Mouse (Mus musculus) small intestine, adult 2 months (tissue): Measurements from ENCODE around the gene Kif16b. TPM values are rescaled to one million over a fixed set of nuclear protein-coding genes. Genes with fewer than 3 reads are reported as not detected.

Source experiments
- H3K27ac ChIP-seq: fragments of 200-500 bp; 2 replicates; pipeline ENCODE4 v1.5.1; 2012; ENCODE audit warnings: low read depth, low read length, control low read depth, inconsistent platforms; ENCODE audit not compliant: insufficient read depth
- H3K27me3 ChIP-seq: fragments of 200-500 bp; 2 replicates; pipeline ENCODE4 v1.6.1; 2012; ENCODE audit warnings: mild to moderate bottlenecking, moderate library complexity, low read length, inconsistent platforms; ENCODE audit not compliant: control insufficient read depth, insufficient read depth
- H3K36me3 ChIP-seq: fragments of 200-500 bp; 2 replicates; pipeline ENCODE4 v1.6.1; 2012; ENCODE audit warnings: mild to moderate bottlenecking, low read length, control low read depth, inconsistent platforms; ENCODE audit not compliant: control insufficient read depth, insufficient read depth
- H3K4me1 ChIP-seq: fragments of 200-500 bp; 2 replicates; pipeline ENCODE4 v1.6.1; 2012; ENCODE audit warnings: low read length, inconsistent platforms, mixed read lengths; ENCODE audit not compliant: control insufficient read depth, insufficient read depth, insufficient read length
- H3K4me3 ChIP-seq: fragments of 200-500 bp; 2 replicates; pipeline ENCODE4 v1.5.1; 2012; ENCODE audit warnings: low read depth, mild to moderate bottlenecking, control low read depth, inconsistent platforms, low read length, moderate library complexity
- CTCF ChIP-seq: fragments of 200-500 bp; IDR thresholded peaks from 2 replicates; pipeline ENCODE4 v1.5.1; 2012; ENCODE audit warnings: low read depth, mild to moderate bottlenecking, control low read depth, inconsistent platforms, low read length, moderate library complexity, mixed read lengths; ENCODE audit not compliant: insufficient replicate concordance, insufficient read length; ENCODE audit errors: extremely low read depth
- POLR2A ChIP-seq: fragments of 200-500 bp; IDR thresholded peaks from 2 replicates; pipeline ENCODE4 v1.6.1; 2012; ENCODE audit warnings: low read depth, mild to moderate bottlenecking, control low read depth, inconsistent platforms, low read length, moderate library complexity
- WGBS: fragments of 180-500 bp; shearing (Covaris S2); methylation state at CpG from one replicate; pipeline ENCODE4 v1.1.7; 2018; 5-methylcytosine and 5-hydroxymethylcytosine counted together
- polyA plus RNA-seq: library from polyadenylated mRNA; depleted of rRNA; stranded (reverse); fragments of >200 nt; gene quantifications from 2 replicates; pipeline ENCODE4 v1.2.3, GENCODE M21; 2012

The Kif16b gene
- polyA plus RNA-seq, 1 experiment: 12.5 TPM

DNA sequence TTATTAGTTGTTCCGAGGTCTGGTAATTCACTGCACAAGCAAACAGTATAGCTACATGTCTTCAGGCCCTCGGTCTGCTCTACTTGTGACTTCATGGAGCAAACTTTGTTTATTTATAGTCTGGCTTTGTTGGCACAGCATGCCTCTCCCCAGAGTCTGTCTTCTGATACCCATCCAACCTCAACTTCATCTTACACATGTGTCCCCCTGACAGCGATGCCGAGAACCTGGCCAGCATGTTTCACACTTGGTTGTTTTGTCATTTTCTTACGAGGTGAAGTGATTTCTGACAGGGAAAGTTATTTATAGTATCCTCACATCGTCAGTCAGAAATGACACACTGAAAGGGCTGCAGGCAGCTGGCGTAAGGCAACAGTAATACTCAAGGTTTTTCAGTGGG is 249.7 kb downstream of the Kif16b start:
- Histone ChIP-seq H3K36me3 (no peaks in the 10 kb centered on the region), H3K4me3 (no peak overlapping the region)
- WGBS: 80% methylated on average over 7 of the region's 7 CpGs

DNA sequence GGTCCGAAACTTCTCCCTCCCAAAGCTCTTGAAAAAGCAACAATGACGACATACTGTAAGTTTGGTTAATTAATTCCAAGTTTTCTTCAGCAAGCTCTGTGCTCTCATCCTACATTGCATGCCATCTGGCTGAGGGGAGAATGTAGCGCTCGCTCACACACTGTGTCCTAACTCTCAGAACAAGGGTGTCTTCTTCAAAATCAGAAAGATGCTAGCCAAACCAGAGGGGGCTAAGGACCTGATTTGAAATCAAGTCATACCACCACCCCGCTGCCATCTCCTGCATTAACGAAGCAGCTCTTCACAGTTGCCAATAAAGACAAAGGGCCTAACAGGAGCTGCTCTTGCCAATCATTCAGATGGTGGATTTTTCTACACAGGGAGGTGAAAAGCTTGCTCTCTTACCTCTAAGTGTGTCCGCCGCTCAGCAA is 253.3 kb downstream of the Kif16b start:
- Histone ChIP-seq H3K27me3 (no peaks in the 10 kb centered on the region), H3K4me3 (no peak overlapping the region), H3K27ac (no peak overlapping the region), H3K4me1 (no peaks in the 10 kb centered on the region), H3K36me3 (no peaks in the 10 kb centered on the region)
- WGBS: 94% methylated on average over 8 of the region's 8 CpGs
- TF ChIP-seq CTCF (no peak), POLR2A (no peak)

More for the DNA sequence above, 249.7 kb downstream of the Kif16b start:
- TF ChIP-seq POLR2A (no peak), CTCF (no peak)
- H3K27me3 ChIP-seq: no peaks in the 10 kb centered on the region
- H3K4me1 ChIP-seq: no peaks in the 10 kb centered on the region
- H3K27ac ChIP-seq: no peak overlapping the region

DNA sequence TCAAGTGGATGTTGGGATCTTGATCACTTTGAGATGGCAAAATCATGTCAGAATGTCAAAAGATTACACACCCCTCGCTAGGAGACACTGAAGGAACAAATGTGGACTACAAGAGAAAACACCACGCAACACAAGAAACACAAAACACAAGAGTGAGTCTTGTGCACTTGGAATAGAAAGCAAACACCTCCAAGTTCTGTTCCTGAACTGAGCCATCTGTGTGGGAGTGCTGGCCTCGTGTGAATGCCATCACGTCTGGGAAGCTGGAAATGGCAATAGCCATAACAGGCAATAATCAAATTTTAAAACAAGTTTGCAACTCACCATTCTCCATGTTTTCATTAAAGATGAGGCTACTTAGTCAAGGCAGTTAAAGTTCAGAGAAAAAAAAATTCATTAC is 254.5 kb downstream of the Kif16b start:
- WGBS: 92% methylated on average over 4 of the region's 4 CpGs
- Histone ChIP-seq H3K27me3 (no peaks in the 10 kb centered on the region), H3K36me3 (no peaks in the 10 kb centered on the region), H3K4me1 (no peaks in the 10 kb centered on the region), H3K27ac (no peak overlapping the region), H3K4me3 (no peak overlapping the region)
- TF ChIP-seq CTCF: no peak
- TF ChIP-seq POLR2A: no peak

DNA sequence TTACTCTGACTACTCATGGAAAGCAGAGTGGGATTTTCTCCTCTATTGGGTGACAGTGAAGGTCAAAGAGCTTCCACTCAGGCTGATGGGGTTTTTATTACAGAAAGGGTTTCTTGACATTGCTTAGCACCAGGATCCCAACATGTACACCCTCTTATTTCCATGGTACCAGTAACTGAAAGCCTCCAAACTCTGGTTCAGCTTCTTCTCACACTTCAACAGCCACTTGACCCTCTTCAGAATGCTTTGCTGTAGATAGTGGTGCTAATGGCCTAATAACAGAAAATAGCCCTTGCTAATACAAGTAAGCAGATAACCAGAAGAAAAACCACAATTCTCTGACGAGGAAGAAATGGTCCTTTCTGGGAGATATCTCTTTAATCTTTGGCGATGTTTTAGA is 259.6 kb downstream of the Kif16b start:
- TF ChIP-seq CTCF (no peak), POLR2A (no peak)
- H3K4me3 ChIP-seq: no peak overlapping the region
- H3K27ac ChIP-seq: no peak overlapping the region
- 86% methylated on average over 2 of the region's 2 CpGs for WGBS
- H3K4me1 ChIP-seq: no peaks in the 10 kb centered on the region
- no peaks in the 10 kb centered on the region for H3K27me3 ChIP-seq
- no peaks in the 10 kb centered on the region for H3K36me3 ChIP-seq

DNA sequence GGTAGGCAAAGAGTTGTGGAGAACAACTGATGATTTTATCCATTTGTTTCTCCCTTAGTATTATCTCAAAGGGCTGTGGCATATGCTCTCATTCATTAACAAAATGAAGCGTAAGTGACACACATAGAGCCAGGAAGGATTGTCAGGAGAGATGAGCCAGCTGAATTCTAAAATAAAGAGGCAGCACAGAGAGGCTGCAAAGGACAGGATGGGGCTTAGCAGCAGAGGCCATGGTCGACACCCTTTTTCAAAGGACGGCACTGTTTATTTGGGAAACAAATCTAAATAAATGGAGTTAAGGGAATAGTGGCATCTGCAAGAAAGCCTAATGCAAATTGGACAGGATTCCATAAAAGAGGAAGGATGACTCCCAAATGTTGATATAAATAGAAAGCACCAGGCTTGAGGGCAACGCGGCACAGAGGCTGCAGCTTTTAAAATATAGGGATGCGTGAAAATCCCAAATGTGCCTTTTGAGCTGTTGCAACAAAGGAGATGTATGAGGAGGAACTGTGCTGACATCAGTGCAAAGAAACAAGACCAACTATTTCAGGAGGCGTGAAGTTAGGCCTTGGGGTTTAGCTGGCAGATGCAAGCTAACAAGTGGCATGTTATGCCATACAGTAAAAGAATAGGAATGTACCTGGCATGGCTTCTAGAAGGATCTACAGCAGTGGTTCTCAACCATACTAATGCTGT is 265.6 kb downstream of the Kif16b start:
- TF ChIP-seq CTCF: no peak
- no peak for TF ChIP-seq POLR2A
- 89% methylated on average over 7 of the region's 7 CpGs for WGBS
- H3K27ac ChIP-seq: no peak overlapping the region
- no peaks in the 10 kb centered on the region for H3K27me3 ChIP-seq
- H3K36me3 ChIP-seq: no peaks in the 10 kb centered on the region
- no peak overlapping the region for H3K4me3 ChIP-seq
- no peaks in the 10 kb centered on the region for H3K4me1 ChIP-seq

DNA sequence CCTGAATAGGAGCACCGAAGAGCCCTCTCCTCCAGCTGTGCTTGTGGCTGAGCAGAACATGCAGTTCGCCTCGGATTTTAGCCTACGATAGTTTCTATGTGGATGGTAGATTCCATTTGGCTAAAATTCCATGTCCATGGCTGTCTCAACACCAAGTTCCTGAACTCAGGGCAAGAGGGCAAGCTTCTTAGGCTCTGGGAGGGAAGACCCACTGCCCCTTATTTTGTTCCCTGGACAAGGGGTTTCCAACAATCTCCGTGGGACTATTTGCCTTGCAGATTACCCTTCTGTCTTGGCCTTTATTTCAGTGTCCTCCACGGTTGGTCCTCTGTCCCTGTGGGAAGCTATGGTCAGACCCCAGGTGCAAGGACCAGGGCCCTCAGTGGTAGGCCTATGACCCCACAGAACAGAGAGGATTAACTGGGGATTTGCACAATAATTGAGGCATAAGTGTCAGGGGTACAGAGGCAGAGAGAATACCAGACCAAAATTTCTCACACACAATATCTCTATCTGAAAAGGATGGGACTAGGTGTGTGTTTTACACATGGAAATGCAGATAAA is 267.3 kb downstream of the Kif16b start:
- Histone ChIP-seq H3K27me3 (no peaks in the 10 kb centered on the region), H3K4me3 (no peak overlapping the region), H3K4me1 (peaks cover 8% of the 10 kb centered on the region; the same call in 1 of the 2 replicates), H3K36me3 (no peaks in the 10 kb centered on the region), H3K27ac (no peak overlapping the region)
- TF ChIP-seq CTCF: no peak
- no peak for TF ChIP-seq POLR2A
- 86% methylated on average over 6 of the region's 6 CpGs for WGBS

DNA sequence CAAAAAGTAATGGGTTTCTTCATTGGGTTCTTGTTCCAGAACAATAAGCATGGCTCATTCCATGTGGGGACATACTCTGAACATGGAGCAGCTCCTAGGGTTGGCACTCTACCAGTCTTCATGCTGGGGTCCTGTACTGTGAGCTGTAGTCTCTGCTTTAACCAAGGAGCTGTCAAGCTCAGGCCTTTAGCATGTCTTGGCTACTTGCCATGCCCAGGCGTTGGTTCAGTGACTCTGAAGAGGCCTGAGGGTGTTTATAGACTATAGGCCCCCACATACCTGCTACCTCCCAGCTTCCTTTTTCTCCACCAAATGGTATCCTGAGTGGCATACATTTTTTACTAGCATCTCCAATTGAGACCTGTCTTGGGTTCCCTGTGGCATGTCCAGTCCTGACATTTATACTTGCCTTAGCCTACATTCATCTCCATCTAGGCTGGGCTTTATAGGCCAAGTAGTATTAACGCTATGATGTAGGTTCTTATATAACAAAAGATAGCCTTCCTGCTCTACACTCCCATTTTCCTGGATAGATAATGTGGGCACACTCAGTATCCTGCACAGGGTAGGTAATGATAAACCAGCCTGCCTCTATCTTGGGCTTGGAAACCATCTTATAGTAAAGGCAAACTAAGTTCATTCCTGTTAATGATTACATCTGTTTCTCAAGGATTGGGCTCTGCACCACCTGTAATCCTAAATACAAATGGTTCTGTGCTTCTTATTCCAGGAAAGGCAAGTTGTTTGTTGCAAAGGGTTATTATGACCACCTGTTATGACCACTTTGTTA is 271.6 kb downstream of the Kif16b start:
- Histone ChIP-seq H3K4me1 (peaks cover 8% of the 10 kb centered on the region; the same call in 1 of the 2 replicates), H3K27me3 (no peaks in the 10 kb centered on the region), H3K36me3 (no peaks in the 10 kb centered on the region), H3K27ac (peak overlapping the region; percentile 52; the same call in 1 of the 2 replicates), H3K4me3 (no peak overlapping the region)
- WGBS: 32% methylated on average over 2 of the region's 2 CpGs
- no peak for TF ChIP-seq CTCF
- no peak for TF ChIP-seq POLR2A
